Mouse (Mus musculus) adrenal gland, postnatal 4 days (tissue): ENCODE results near the gene Sc5d. TPM values are rescaled to one million over a fixed set of nuclear protein-coding genes. Genes with fewer than 3 reads are reported as not detected.

ENCODE experiments used
- DNase-seq, 2 experiments: peaks; one replicate each; pipeline ENCODE4 v3.0.0; 2021 to 2022; ENCODE audit warnings: low spot score in 2 of 2, mixed read lengths in 2 of 2
- total RNA-seq, 2 experiments: library from RNA; stranded (reverse); gene quantifications; 2 replicates each; pipeline ENCODE4 v1.2.3; 2021

Sc5d gene
- total RNA-seq, 2 experiments from 2014 or later: 28.9 to 41.4 TPM

- no peak for DNase-seq
These were observed 346 bp downstream of the Sc5d start for GRCm38 (mm10) chr9:42263709-42264111.

GRCm38 (mm10) chr9:42260481-42260880 lies 3.6 kb downstream of the Sc5d start:
- DNase-seq: no peak

DNA sequence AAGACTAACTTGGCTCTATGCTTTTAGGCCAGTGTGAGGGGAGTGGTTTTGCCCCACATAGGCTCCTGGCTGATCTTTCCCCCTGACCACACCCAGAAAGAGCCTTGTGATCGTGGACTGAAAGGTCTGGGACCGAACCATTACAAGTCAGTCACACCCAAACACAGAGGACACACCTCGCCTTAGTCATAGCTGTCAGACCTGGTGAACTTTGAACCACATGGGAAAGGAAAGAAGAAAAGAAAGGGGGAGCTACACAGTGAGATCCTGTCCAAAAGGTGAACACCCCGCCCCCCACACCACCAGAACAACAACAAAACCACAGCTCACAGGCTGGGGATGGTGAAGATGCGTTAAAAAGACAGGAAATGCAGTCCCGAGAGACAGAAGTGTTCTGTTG lies 14.9 kb downstream of the Sc5d start:
- DNase-seq: no peak

- no peak for DNase-seq
These were observed 17.4 kb downstream of the Sc5d start for GRCm38 (mm10) chr9:42246688-42247087.

DNA sequence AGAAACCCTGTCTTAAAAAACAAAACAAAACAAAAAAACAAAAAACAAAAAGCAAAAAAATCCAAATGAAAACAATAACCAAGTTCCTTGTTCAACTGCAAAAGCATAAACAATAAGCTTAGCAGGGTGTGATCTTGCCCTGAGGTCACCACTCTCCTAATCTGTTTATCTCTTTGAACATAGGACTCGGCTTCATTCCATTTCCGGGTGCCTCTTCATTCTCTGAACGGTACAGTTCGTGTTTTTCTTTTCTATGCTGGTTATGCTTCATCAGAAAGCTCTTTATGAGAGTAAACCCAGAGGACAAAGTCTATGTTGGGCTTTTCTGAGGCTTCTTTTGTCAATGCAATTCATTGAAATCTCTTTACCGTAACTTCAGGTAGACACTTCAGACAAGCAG lies 19.9 kb downstream of the Sc5d start:
- no peak for DNase-seq

DNA sequence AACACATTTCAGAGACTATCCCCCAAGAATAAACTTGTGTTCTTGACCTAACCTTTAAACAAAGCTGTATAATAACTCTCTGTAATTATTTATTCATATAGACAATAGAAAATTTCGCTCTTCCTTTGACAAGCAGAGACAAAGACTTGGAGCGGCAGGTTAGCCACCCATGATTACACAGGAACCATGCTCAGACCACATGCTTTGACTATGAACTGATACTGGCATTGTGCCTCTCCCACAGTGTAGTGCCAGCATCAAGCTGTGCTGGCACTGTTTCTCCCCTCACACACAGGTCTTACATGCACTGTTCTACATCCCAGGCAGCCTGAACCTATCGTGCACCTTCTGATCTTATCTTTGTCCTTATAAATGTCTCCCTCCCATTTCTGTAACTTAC lies 23.0 kb downstream of the Sc5d start:
- DNase-seq: no peak

DNA sequence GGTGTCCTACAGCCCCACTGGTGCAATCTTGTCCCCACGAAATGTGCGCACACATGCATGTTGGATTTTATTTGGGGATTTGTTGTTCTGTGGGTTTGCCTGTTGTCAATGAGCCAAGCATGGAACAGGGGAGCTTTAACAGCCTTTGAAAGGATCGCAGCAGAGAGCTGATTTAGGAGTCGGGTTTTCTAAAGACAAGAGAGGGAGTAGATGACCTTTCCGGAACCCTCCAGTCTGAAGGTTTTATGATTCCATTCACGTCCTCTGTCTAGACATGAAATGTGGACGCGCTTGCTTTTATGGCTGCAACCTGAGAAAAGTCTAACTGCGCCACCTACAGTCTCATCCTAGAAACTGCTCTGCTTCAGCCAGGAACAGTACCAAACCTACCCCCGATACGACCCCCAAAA lies 23.5 kb downstream of the Sc5d start:
- DNase-seq: peak in 1 of 2 experiments; percentile 11

- DNase-seq: no peak
These were observed 25.2 kb downstream of the Sc5d start for GRCm38 (mm10) chr9:42238827-42239226.

DNA sequence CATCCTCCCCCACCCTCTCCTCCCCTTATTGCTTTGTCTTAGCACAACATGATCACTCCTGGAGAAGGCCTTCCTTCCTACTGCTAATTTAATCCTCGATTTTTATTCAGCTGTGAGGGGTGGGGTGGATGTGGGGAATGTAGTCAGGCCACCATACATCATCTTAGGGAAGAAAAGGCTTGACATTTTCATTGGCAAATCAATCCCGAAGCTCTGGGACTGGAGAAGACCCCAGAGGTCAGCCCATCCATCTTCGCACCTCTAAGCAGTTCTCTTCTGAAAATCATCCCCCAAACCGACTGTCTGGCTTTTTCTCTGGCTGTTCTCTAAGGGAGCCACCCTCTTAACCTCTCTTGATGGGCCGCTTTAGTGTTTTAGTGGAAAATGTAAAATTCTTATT lies 32.9 kb downstream of the Sc5d start:
- no peak for DNase-seq

DNA sequence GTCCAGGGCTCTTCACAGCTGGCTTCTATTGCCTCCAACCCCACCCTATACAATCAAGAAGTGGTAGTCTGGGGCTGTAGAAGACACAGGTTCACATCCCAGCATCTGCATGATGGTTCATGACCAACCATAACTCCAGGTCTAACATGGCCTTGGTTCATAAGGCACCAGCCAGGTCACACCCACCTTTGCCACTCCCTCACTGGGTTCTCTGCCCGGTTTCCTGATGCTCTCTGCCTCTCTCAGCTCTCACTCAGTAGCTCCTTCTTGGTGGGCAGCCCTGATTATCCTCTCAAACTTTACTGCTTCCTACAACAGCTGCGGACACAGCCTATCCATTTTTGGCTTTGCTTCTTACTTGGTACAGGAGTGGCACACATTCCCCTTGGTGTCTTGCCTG lies 33.7 kb downstream of the Sc5d start:
- DNase-seq: no peak

DNA sequence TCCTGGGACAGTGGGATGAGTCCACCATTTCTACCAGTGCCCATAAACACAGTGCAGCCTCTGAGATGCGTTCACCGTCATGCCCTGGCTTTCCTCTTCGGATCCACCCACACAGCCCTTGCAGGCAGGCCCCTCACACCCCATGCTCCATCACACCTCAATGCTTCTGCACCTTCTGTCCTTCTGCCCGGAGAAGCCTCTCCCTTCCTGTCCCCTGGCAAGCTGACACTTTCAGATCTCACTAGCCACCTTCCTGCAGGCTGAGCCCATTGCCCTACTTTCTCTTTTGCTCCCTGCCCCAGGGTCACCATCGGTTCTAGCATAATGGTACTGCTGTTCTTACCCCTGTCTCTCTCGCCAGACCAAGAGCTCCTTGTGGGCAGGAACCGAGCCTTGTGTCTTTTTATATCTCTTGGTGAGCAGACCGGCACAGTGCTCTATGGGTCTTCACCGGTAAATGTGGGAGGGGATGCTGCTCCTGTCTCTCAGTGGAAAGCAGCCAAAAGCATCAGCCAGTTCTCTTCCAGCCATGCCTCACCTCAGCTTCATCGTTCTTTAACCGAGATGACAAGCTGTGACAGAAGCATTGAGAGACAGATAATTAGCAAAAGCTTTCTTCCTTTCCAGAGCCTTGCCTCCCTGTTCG lies 34.5 kb downstream of the Sc5d start:
- DNase-seq: no peak

DNA sequence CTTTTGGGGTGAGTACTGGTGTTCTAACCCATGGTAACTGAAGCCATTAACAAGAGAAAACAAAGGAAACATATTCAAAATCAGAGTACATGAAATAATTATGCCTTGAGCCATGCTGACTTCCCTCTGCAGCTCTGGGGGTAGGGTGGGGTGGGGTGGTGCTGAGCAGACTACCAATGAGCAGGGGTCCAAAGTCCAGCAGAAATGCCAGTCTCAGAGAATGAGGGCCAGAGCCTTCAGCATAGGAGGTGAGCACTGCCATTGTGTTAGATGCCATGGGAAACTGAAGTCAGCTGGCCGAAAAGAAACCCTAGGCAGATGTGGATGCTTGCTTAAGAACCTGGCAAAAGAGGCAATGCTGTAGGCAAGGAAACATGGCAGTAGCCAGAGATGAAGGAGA lies 36.3 kb downstream of the Sc5d start:
- DNase-seq: no peak

- no peak for DNase-seq
These were observed 44.9 kb downstream of the Sc5d start for GRCm38 (mm10) chr9:42219001-42219660.

- DNase-seq: peak in 1 of 2 experiments; percentile 32
These were observed 46.4 kb downstream of the Sc5d start for GRCm38 (mm10) chr9:42217685-42218084.

- no peak for DNase-seq
These were observed 49.9 kb downstream of the Sc5d start for GRCm38 (mm10) chr9:42214116-42214515.

- no peak for DNase-seq
These were observed 50.9 kb downstream of the Sc5d start for GRCm38 (mm10) chr9:42213142-42213541.

DNA sequence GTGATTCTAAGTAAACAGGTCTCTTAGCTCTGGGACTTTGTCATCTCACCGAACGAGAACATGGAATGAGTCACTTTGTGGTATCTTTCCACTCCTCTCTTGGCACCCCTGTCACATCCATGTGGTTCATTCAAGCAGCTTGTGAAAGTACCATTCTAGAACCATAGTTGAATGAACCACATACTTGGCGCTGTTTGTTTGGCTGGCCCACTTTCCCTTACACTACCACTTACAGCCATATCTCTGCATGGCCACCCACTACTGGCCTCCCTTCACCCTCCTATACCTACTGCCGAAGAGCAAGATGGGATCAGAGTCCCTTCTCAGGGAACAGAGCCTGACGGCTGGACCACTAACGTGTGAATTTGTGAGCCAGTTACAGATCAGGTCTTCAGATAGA lies 54.4 kb downstream of the Sc5d start:
- no peak for DNase-seq

DNA sequence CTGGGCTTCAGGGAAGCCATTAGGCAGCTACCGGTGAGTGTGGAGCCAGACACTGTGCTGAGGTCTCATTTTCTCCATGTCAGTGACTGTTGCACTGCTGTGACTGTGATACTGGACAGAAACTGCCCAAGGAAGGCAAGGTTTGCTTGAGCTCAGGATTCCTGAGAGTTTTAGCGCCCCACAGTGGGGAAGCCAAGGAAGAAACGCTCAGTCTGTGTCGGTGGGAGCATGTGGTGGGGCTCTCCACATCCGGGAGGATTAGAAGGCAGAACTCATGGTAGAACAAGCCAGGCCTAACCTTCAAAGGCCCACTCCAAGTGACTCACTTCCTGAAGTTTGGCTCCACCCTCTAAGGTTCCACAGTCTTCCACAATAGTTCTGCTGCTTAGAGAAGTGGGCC lies 55.6 kb downstream of the Sc5d start:
- DNase-seq: no peak

DNA sequence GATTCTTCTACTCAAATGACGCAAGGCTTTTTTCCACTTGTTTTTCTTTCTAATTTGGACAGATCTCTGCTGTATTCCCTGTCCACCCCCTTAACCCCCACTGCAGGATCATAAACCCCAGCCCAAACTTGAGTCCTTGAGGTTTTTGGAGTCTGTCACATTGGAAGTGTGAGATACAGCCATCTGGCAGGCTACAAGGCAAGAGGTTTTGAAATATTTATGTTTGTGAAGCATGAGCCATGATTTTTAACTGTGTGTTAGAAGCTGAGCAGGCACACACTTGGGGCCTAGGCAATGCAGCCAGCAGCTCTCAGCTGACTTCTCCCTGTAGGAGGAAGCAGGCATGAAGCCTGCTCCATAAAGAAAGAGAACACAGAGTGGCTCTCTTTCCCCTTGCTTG lies 57.3 kb downstream of the Sc5d start:
- no peak for DNase-seq

GRCm38 (mm10) chr9:42202271-42202670 lies 61.8 kb downstream of the Sc5d start:
- no peak for DNase-seq
